Mouse (Mus musculus) liver, adult 2 months (tissue): ENCODE measurements around the gene Fndc8.

Experiments used
- CTCF ChIP-seq: fragments of 200-500 bp; IDR thresholded peaks from 2 replicates; pipeline ENCODE4 v1.5.1; 2011; ENCODE audit warnings: low read depth, low read length, control low read depth
- POLR2A ChIP-seq: fragments of 200-500 bp; IDR thresholded peaks from 2 replicates; pipeline ENCODE4 v1.6.1; 2011; ENCODE audit warnings: low read length, control low read depth; ENCODE audit not compliant: insufficient read depth; ENCODE audit errors: extremely low read depth

DNA sequence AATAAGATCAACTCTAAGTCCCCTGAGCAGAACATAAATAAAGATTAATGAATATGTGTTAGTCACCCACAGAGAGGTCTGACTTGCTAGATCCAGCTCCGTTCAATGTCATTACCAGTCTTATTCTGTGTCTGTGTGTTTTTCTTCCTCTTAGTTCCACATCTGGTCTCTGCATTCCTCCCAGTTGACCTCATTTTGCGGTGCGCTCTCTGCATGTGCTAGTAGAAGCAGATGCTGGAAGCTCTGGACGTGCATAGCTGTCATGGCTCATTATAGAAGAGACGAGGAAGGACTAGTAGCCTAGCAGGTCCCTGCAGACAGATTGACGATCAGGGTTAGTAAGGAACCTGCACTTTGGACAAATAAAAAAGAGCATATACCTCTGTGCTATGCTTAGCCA lies 51.4 kb downstream of the Fndc8 start:
- TF ChIP-seq CTCF (no peak), POLR2A (no peak)
